Mouse (Mus musculus) forebrain, embryonic 15.5 days (tissue): ENCODE results near the gene Nfkbiz. TPM values are rescaled to one million over a fixed set of nuclear protein-coding genes. Genes with fewer than 3 reads are reported as not detected.
"Not testable (repeated sequence)": the region's sequence is repeated elsewhere in the genome, so short reads cannot be mapped to it uniquely, and the experiment has no call there.

Experiments used
- ATAC-seq: fragments of 200-750 bp; cut with Nextera tagmentation; replicated peaks from 2 replicates; pipeline ENCODE4 v1.8.0; 2017; ENCODE audit warnings: mild to moderate bottlenecking, moderate TSS enrichment, moderate library complexity
- H3K27ac ChIP-seq: fragments of 300-500 bp; sonication (generic); replicated peaks from 2 replicates; pipeline ENCODE4 v1.5.1; 2015; ENCODE audit warnings: mild to moderate bottlenecking, inconsistent platforms
- H3K27me3 ChIP-seq: fragments of 300-500 bp; sonication (generic); 2 replicates; pipeline ENCODE4 v1.6.1; 2015; ENCODE audit warnings: inconsistent platforms
- H3K36me3 ChIP-seq: fragments of 300-500 bp; sonication (generic); 2 replicates; pipeline ENCODE4 v1.6.1; 2015; ENCODE audit warnings: mild to moderate bottlenecking, inconsistent platforms
- H3K4me1 ChIP-seq: fragments of 300-500 bp; sonication (generic); 2 replicates; pipeline ENCODE4 v1.6.1; 2015; ENCODE audit warnings: inconsistent platforms
- H3K4me2 ChIP-seq: fragments of 300-500 bp; sonication (generic); replicated peaks from 2 replicates; pipeline ENCODE4 v1.6.1; 2015; ENCODE audit warnings: mild to moderate bottlenecking, inconsistent platforms
- H3K4me3 ChIP-seq: fragments of 300-500 bp; sonication (generic); 2 replicates; pipeline ENCODE4 v1.5.1; 2015; ENCODE audit warnings: mild to moderate bottlenecking, inconsistent platforms
- H3K9ac ChIP-seq: fragments of 300-500 bp; sonication (generic); replicated peaks from 2 replicates; pipeline ENCODE4 v1.6.1; 2015; ENCODE audit warnings: mild to moderate bottlenecking, inconsistent platforms
- H3K9me3 ChIP-seq: fragments of 300-500 bp; sonication (generic); 2 replicates; pipeline ENCODE4 v1.6.1; 2016; ENCODE audit warnings: inconsistent platforms
- WGBS: fragments of 180-500 bp; shearing (Covaris S2); methylation state at CpG from one replicate; pipeline ENCODE4 v1.1.7; 2015; ENCODE audit warnings: mixed read lengths; 5-methylcytosine and 5-hydroxymethylcytosine counted together
- polyA plus RNA-seq: library from polyadenylated mRNA; unstranded; fragments of >200 nt; fragmentation: Nextera tagmentation; extraction: Ambion mirVana; gene quantifications from 2 replicates; pipeline ENCODE4 v1.2.1, GENCODE M21; 2015

Nfkbiz gene
- polyA plus RNA-seq: 1.2 and 1.4 TPM in 2 replicates

- no peaks in the 10 kb centered on the region for H3K9me3 ChIP-seq
- ATAC-seq: peak; percentile 93
- peak within 1 kb of the TSS; percentile 62 for H3K9ac ChIP-seq
Measured at GRCm38 (mm10) chr16:55838510-55839474, at the start of gene Nfkbiz. Gene Nfkbiz (minus strand): TSS chr16:55838899.

GRCm38 (mm10) chr16:55887814-55888583, 49.3 kb upstream of the Nfkbiz start:
- 69% methylated on average over 7 of the region's 7 CpGs for WGBS

More at GRCm38 (mm10) chr16:55838510-55839474, at the start of gene Nfkbiz:
- Histone ChIP-seq H3K4me2 (peak within 1 kb of the TSS; percentile 55), H3K27me3 (no peaks in the 10 kb centered on the region), H3K27ac (peak within 1 kb of the TSS; percentile 61), H3K4me3 (peak within 1 kb of the TSS; percentile 49), H3K4me1 (peaks cover 5% of the 10 kb centered on the region; the same call in 1 of the 2 replicates), H3K36me3 (peaks cover 2% of the 10 kb centered on the region)
- under 1% methylated on average over 40 of the region's 40 CpGs for WGBS

GRCm38 (mm10) chr16:55884246-55884645, 45.5 kb upstream of the Nfkbiz start:
- peaks cover 16% of the 10 kb centered on the region for H3K36me3 ChIP-seq

More at GRCm38 (mm10) chr16:55887814-55888583, 49.3 kb upstream of the Nfkbiz start:
- Histone ChIP-seq H3K4me3 (no peak overlapping the region), H3K4me2 (no peak overlapping the region), H3K9ac (no peak overlapping the region), H3K27me3 (no peaks in the 10 kb centered on the region), H3K9me3 (no peaks in the 10 kb centered on the region), H3K36me3 (peaks cover 18% of the 10 kb centered on the region), H3K27ac (no peak overlapping the region), H3K4me1 (no peaks in the 10 kb centered on the region)
- peak; percentile 55 for ATAC-seq

GRCm38 (mm10) chr16:55876025-55876424, 37.3 kb upstream of the Nfkbiz start:
- no peak overlapping the region for H3K27ac ChIP-seq
- no peak overlapping the region for H3K4me2 ChIP-seq
- H3K4me3 ChIP-seq: no peak overlapping the region
- no peak for ATAC-seq
- H3K9ac ChIP-seq: no peak overlapping the region
- no peaks in the 10 kb centered on the region for H3K27me3 ChIP-seq
- H3K9me3 ChIP-seq: no peaks in the 10 kb centered on the region
- no peaks in the 10 kb centered on the region for H3K4me1 ChIP-seq
- 69% methylated on average over 6 of the region's 6 CpGs for whole genome bisulfite sequencing
- H3K36me3 ChIP-seq: no peaks in the 10 kb centered on the region

More at GRCm38 (mm10) chr16:55884246-55884645, 45.5 kb upstream of the Nfkbiz start:
- H3K9ac ChIP-seq: no peak overlapping the region
- H3K9me3 ChIP-seq: no peaks in the 10 kb centered on the region
- WGBS: 53% methylated on average over 11 of the region's 11 CpGs
- H3K4me1 ChIP-seq: no peaks in the 10 kb centered on the region
- no peak for ATAC-seq
- H3K4me2 ChIP-seq: no peak overlapping the region
- H3K27me3 ChIP-seq: no peaks in the 10 kb centered on the region
- H3K27ac ChIP-seq: no peak overlapping the region
- H3K4me3 ChIP-seq: no peak overlapping the region

GRCm38 (mm10) chr16:55863832-55864231, 25.1 kb upstream of the Nfkbiz start:
- H3K9me3 ChIP-seq: no peaks in the 10 kb centered on the region
- WGBS: 67% methylated on average over 4 of the region's 4 CpGs
- no peak overlapping the region for H3K4me3 ChIP-seq
- H3K9ac ChIP-seq: no peak overlapping the region
- H3K4me2 ChIP-seq: no peak overlapping the region
- no peaks in the 10 kb centered on the region for H3K4me1 ChIP-seq
- ATAC-seq: 0 out of 2 replicates have a peak, but pooled peaks have one; percentile 47
- H3K36me3 ChIP-seq: peaks cover 9% of the 10 kb centered on the region; the same call in 1 of the 2 replicates
- no peaks in the 10 kb centered on the region for H3K27me3 ChIP-seq
- H3K27ac ChIP-seq: no peak overlapping the region

GRCm38 (mm10) chr16:55863149-55863815, 24.6 kb upstream of the Nfkbiz start:
- ATAC-seq: 0 out of 2 replicates have a peak, but pooled peaks have one; percentile 42
- no peaks in the 10 kb centered on the region for H3K27me3 ChIP-seq
- no peak overlapping the region for H3K4me3 ChIP-seq
- no peaks in the 10 kb centered on the region for H3K4me1 ChIP-seq
- no peak overlapping the region for H3K4me2 ChIP-seq
- no peaks in the 10 kb centered on the region for H3K9me3 ChIP-seq
- H3K36me3 ChIP-seq: peaks cover 9% of the 10 kb centered on the region; the same call in 1 of the 2 replicates
- H3K9ac ChIP-seq: no peak overlapping the region
- no peak overlapping the region for H3K27ac ChIP-seq
- WGBS: 24% methylated on average over 7 of the region's 7 CpGs

GRCm38 (mm10) chr16:55861104-55861503, 22.4 kb upstream of the Nfkbiz start:
- WGBS: 65% methylated on average over 3 of the region's 3 CpGs
- Histone ChIP-seq H3K4me1 (no peaks in the 10 kb centered on the region), H3K4me2 (no peak overlapping the region), H3K27ac (no peak overlapping the region), H3K4me3 (no peak overlapping the region), H3K9me3 (no peaks in the 10 kb centered on the region), H3K9ac (no peak overlapping the region), H3K36me3 (peaks cover 12% of the 10 kb centered on the region), H3K27me3 (no peaks in the 10 kb centered on the region)
- ATAC-seq: no peak

- not testable (repeated sequence) for H3K4me1 ChIP-seq, ATAC-seq, H3K4me3 ChIP-seq, H3K36me3 ChIP-seq, H3K9ac ChIP-seq, H3K9me3 ChIP-seq, H3K4me2 ChIP-seq, H3K27me3 ChIP-seq, H3K27ac ChIP-seq
- 94% methylated on average over 4 of the region's 4 CpGs for WGBS
Measured at GRCm38 (mm10) chr16:55859421-55859820, 20.7 kb upstream of the Nfkbiz start.

GRCm38 (mm10) chr16:55858465-55858864, 19.8 kb upstream of the Nfkbiz start:
- WGBS: 63% methylated on average over 6 of the region's 6 CpGs
- Histone ChIP-seq H3K9me3 (no peaks in the 10 kb centered on the region), H3K4me3 (no peak overlapping the region), H3K36me3 (peaks cover 6% of the 10 kb centered on the region), H3K27me3 (no peaks in the 10 kb centered on the region), H3K4me2 (no peak overlapping the region), H3K9ac (no peak overlapping the region), H3K27ac (no peak overlapping the region), H3K4me1 (no peaks in the 10 kb centered on the region)
- ATAC-seq: no peak

GRCm38 (mm10) chr16:55852943-55853727, 14.4 kb upstream of the Nfkbiz start:
- Histone ChIP-seq H3K4me2 (no peak overlapping the region), H3K9ac (no peak overlapping the region), H3K4me3 (no peak overlapping the region), H3K4me1 (no peaks in the 10 kb centered on the region), H3K27ac (no peak overlapping the region), H3K9me3 (no peaks in the 10 kb centered on the region), H3K27me3 (no peaks in the 10 kb centered on the region), H3K36me3 (peaks cover 3% of the 10 kb centered on the region; the same call in 1 of the 2 replicates)
- peak; percentile 84 for ATAC-seq
- 59% methylated on average over 19 of the region's 19 CpGs for WGBS

- Histone ChIP-seq H3K4me3 (no peak overlapping the region), H3K4me2 (no peak overlapping the region), H3K27ac (no peak overlapping the region), H3K36me3 (peaks cover 3% of the 10 kb centered on the region; the same call in 1 of the 2 replicates), H3K9ac (no peak overlapping the region), H3K27me3 (no peaks in the 10 kb centered on the region), H3K4me1 (no peaks in the 10 kb centered on the region), H3K9me3 (no peaks in the 10 kb centered on the region)
- WGBS: 44% methylated on average over 4 of the region's 4 CpGs
- peak; percentile 51; the same call in 1 of the 2 replicates for ATAC-seq
Measured at GRCm38 (mm10) chr16:55852515-55852914, 13.8 kb upstream of the Nfkbiz start.
